Mouse (Mus musculus): ENCODE measurements at regions not wholly inside any gene's neighbourhood (a gene's known extent, or its start where the extent isn't known, plus 50 kb on each side); places are given as distances from the start of the nearest gene placed in this dataset.

DNA sequence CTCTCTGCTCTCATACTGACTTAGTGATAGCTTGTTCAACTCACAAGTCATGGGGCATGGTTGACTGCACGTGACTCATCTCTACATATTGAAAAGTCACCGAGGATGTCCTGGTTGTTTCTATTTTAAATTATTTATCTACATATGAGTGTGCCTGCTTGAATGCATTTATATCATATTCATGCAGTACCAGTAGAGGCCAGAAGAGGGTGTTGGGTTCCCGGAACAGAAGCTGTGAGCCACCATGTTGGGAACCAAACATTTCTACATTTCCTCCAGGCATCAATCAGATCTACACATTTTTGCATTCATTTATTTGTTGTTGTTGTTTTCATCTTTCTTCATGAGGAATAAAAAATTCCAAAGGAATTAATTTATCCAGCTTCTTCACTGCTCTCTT is 214.6 kb upstream of the Tgfbr2 start:
- DNase-seq (ENCODE audit: low spot score) (no peak), ATAC-seq (replicated peaks; ENCODE audit: low FRiP score, low read depth) (no peak)
- Histone ChIP-seq H3K36me3 (ENCODE audit: insufficient read depth, low read length) (no peaks in the 10 kb centered on the region), H3K4me1 (replicated peaks; ENCODE audit: insufficient read depth, low read length) (no peaks in the 10 kb centered on the region), H3K9ac (ENCODE audit: low read depth, low read length) (no peak overlapping the region), H3K27me3 (ENCODE audit: insufficient read depth, low read length) (no peaks in the 10 kb centered on the region), H3K27ac (no peak overlapping the region), H3K9me3 (replicated peaks; ENCODE audit: low read length) (no peaks in the 10 kb centered on the region), H3K4me3 (replicated peaks; ENCODE audit: low read depth, low read length) (no peak overlapping the region), H3K4me2 (ENCODE audit: low read length) (no peak overlapping the region)
- peak; percentile 51 for TF ChIP-seq CTCF (IDR thresholded peaks at IDR 0.05; ENCODE audit: low read depth)
- 82% methylated on average over 3 of the region's 3 CpGs for WGBS

DNA sequence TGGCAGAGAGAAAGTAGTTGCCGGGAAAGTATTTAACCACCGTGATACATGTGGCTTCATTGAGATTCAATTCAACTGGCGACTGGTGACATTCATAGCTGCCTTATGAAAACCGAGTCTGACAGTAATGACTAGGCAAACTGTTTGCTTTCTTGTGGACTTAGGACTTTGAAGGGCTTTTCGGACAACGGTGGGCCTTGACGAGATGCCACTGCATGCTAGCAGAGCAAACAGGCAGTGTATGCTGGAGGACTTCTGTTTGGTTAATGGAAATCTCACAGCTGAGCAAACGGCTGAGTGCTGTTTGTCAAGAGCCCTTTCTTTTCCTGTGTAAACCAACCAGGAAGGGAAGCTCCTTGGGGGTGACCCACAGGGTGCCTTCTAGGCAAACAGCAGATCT is 213.7 kb upstream of the Tgfbr2 start:
- Histone ChIP-seq H3K4me1 (replicated peaks; ENCODE audit: insufficient read depth, low read length) (peaks cover 3% of the 10 kb centered on the region; the same call in 1 of the 2 replicates), H3K9ac (ENCODE audit: low read depth, low read length) (no peak overlapping the region), H3K4me3 (replicated peaks; ENCODE audit: low read depth, low read length) (no peak overlapping the region), H3K36me3 (ENCODE audit: insufficient read depth, low read length) (no peaks in the 10 kb centered on the region), H3K27me3 (ENCODE audit: insufficient read depth, low read length) (no peaks in the 10 kb centered on the region), H3K27ac (no peak overlapping the region), H3K4me2 (ENCODE audit: low read length) (no peak overlapping the region), H3K9me3 (replicated peaks; ENCODE audit: low read length) (no peaks in the 10 kb centered on the region)
- no peak for TF ChIP-seq CTCF (IDR thresholded peaks at IDR 0.05; ENCODE audit: low read depth)
- no peak for DNase-seq (ENCODE audit: low spot score)
- 67% methylated on average over 8 of the region's 8 CpGs for WGBS
- ATAC-seq (replicated peaks; ENCODE audit: low FRiP score, low read depth), result no peak

DNA sequence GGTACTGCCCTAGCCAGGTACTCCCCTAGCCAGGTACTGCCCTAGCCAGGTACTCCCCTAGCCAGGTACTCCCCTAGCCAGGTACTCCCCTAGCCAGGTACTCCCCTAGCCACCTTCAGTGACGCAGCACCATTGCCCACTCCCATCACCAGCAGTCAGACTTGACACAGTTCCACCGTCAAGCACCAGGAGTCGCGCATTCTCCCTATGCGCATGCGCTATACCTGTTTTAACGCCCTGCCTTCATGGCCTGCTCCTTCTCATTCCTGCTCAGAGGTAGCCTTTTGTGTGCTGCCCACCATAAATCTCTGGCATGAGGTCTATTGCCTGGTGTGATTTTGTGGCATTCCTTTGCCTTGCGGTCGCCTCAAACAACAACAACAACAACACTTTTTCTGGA is 212.9 kb upstream of the Tgfbr2 start:
- Histone ChIP-seq H3K27me3 (ENCODE audit: insufficient read depth, low read length) (no peaks in the 10 kb centered on the region), H3K27ac (no peak overlapping the region), H3K9ac (ENCODE audit: low read depth, low read length) (no peak overlapping the region), H3K4me3 (replicated peaks; ENCODE audit: low read depth, low read length) (no peak overlapping the region), H3K36me3 (ENCODE audit: insufficient read depth, low read length) (no peaks in the 10 kb centered on the region), H3K9me3 (replicated peaks; ENCODE audit: low read length) (no peaks in the 10 kb centered on the region), H3K4me2 (ENCODE audit: low read length) (no peak overlapping the region), H3K4me1 (replicated peaks; ENCODE audit: insufficient read depth, low read length) (peaks cover 3% of the 10 kb centered on the region; the same call in 1 of the 2 replicates)
- ATAC-seq (replicated peaks; ENCODE audit: low FRiP score, low read depth), result no peak
- DNase-seq (ENCODE audit: low spot score), result no peak
- no peak for TF ChIP-seq CTCF (IDR thresholded peaks at IDR 0.05; ENCODE audit: low read depth)
- WGBS, result 93% methylated on average over 9 of the region's 9 CpGs

DNA sequence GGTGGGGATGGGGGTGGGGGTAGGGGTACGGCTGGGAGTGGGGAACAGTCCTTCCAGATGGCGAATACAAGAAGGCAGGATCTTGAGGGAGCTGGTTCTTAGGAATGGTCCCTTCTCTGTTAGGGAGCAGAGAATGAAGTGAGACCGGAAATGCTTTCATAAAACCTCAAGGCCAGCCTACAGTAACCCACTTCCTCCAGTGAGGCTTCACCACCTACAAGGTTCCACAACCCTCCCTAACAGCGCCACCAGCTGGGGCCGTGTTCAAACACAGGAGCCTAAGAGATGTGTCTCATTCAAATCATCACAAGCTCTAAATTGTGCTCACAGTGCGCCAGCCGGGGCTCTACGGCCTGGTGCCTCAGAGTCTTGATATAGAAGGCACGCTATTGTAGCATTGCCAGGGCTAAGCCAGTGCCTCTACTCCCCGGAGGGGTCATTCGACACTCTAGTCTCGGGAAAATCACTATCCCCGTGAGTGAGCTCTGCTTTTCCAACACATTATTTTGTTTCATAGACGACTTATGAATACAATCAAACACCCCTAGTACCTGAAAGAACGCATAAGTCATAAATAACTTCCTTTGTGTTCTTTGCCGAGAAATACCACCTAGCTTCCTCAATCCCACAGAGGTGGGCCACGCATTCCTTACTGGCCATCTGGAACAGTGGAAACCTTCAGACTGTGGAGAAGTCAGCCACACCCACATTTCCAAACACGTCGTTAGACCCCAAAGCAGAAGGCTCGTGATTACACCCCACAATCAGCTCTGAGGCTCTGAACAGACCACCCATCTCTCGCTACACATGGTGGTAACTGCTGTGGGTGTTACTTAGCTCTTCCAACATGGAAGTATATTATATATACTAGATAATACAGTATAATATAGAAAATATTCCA is 209.3 kb upstream of the Tgfbr2 start:
- Histone ChIP-seq H3K27me3 (ENCODE audit: insufficient read depth, low read length) (no peaks in the 10 kb centered on the region), H3K4me2 (ENCODE audit: low read length) (peak overlapping the region; percentile 50), H3K4me1 (replicated peaks; ENCODE audit: insufficient read depth, low read length) (peaks cover 3% of the 10 kb centered on the region; the same call in 1 of the 2 replicates), H3K9me3 (replicated peaks; ENCODE audit: low read length) (no peaks in the 10 kb centered on the region), H3K9ac (ENCODE audit: low read depth, low read length) (peak overlapping the region; percentile 51; the same call in 1 of the 2 replicates), H3K27ac (peak overlapping the region; percentile 91), H3K4me3 (replicated peaks; ENCODE audit: low read depth, low read length) (peak overlapping the region; percentile 8; the same call in 1 of the 2 replicates), H3K36me3 (ENCODE audit: insufficient read depth, low read length) (no peaks in the 10 kb centered on the region)
- DNase-seq (ENCODE audit: low spot score), result peak; percentile 94
- 32% methylated on average over 21 of the region's 21 CpGs for WGBS
- ATAC-seq (replicated peaks; ENCODE audit: low FRiP score, low read depth), result peak; percentile 83
- peak; percentile 84 for TF ChIP-seq CTCF (IDR thresholded peaks at IDR 0.05; ENCODE audit: low read depth)

DNA sequence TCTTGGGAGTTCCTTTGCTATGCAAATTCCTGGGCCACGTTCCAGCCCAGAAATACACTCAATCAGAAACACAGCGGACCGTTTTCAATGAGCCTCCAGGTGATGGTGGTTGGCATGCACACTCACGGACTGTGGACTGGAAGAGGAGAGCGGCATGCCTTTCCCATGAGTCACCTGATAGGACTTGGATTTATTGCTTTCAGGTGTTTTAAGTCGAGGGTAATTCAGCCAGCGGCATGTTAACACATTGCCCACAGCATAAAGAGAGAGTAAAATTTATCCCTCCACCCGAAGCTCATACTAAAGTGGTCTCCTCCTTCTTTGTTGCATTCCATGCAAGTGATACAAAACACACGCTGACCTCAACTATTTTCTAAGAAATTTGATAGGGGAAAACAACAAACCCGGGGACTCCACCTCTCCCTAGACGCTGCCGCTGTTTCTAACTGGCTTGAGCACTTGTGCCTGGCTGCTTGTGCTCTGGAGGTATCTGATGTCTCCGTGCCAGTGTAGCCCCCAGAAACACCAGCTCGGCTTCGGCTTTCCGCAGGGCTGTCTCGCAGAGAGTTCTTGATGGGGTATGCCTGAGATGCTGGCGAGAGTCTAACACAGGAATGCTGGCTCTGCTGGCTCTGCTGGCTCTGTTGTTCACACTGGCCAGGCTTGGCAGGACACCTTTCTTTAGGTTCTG is 208.4 kb upstream of the Tgfbr2 start:
- no peaks in the 10 kb centered on the region for H3K27me3 ChIP-seq (ENCODE audit: insufficient read depth, low read length)
- peaks cover 3% of the 10 kb centered on the region; the same call in 1 of the 2 replicates for H3K4me1 ChIP-seq (replicated peaks; ENCODE audit: insufficient read depth, low read length)
- DNase-seq (ENCODE audit: low spot score) (peak; percentile 95), ATAC-seq (replicated peaks; ENCODE audit: low FRiP score, low read depth) (peak; percentile 82)
- no peak for TF ChIP-seq CTCF (IDR thresholded peaks at IDR 0.05; ENCODE audit: low read depth)
- peak overlapping the region; percentile 50 for H3K4me2 ChIP-seq (ENCODE audit: low read length)
- H3K27ac ChIP-seq, result peak overlapping the region; percentile 91
- 5% methylated on average over 18 of the region's 18 CpGs for WGBS
- peak overlapping the region; percentile 8; the same call in 1 of the 2 replicates for H3K4me3 ChIP-seq (replicated peaks; ENCODE audit: low read depth, low read length)
- H3K9ac ChIP-seq (ENCODE audit: low read depth, low read length), result peak overlapping the region; percentile 51; the same call in 1 of the 2 replicates
- H3K9me3 ChIP-seq (replicated peaks; ENCODE audit: low read length), result no peaks in the 10 kb centered on the region
- H3K36me3 ChIP-seq (ENCODE audit: insufficient read depth, low read length), result no peaks in the 10 kb centered on the region

DNA sequence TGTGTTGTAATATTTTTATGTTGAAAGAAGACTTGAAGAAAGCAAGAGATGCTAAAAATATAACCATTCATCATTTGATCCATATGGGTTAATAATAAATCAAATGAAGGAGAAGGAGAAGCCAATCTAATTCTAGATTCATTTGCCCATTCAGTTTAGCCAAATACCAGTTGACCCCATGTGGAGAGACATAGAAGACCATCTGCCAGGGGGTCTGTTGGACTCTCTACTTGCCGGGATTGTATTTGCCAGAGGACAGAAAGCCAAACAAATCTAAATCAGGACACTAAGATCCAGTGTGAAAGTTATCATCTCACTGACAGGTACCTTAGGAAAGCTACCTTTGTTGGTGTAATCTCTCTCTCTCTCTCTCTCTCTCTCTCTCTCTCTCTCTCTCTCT is 202.5 kb upstream of the Tgfbr2 start:
- DNase-seq (ENCODE audit: low spot score) (no peak), ATAC-seq (replicated peaks; ENCODE audit: low FRiP score, low read depth) (no peak)
- H3K27me3 ChIP-seq (ENCODE audit: insufficient read depth, low read length), result no peaks in the 10 kb centered on the region
- no peak overlapping the region for H3K27ac ChIP-seq
- no peaks in the 10 kb centered on the region for H3K4me1 ChIP-seq (replicated peaks; ENCODE audit: insufficient read depth, low read length)
- no peak overlapping the region for H3K9ac ChIP-seq (ENCODE audit: low read depth, low read length)
- H3K4me2 ChIP-seq (ENCODE audit: low read length), result no peak overlapping the region
- 76% methylated on average over 1 of the region's 1 CpGs for WGBS
- no peak overlapping the region for H3K4me3 ChIP-seq (replicated peaks; ENCODE audit: low read depth, low read length)
- no peaks in the 10 kb centered on the region for H3K9me3 ChIP-seq (replicated peaks; ENCODE audit: low read length)
- H3K36me3 ChIP-seq (ENCODE audit: insufficient read depth, low read length), result no peaks in the 10 kb centered on the region
- no peak for TF ChIP-seq CTCF (IDR thresholded peaks at IDR 0.05; ENCODE audit: low read depth)
